ENCODE assay signal across 11 mouse cellular contexts in genomic region chr1:74034736-74035135, GRCm38 (mm10).
DNase-seq lines count a peak whose midpoint lies in the region; ATAC-seq and TF ChIP-seq lines count a peak whose summit lies in the region.
"Had no signal": no experiment of that assay in that cellular context is flagged by ENCODE, and none has a peak within 500 bp of the region (broad histone marks: within the 10 kb centered on the region; RNA-seq: fewer than 3 reads in every experiment).

No protein-coding gene starts in this region.

- no peak for TF ChIP-seq POLR2A in liver, adult 2 months (IDR thresholded peaks at IDR 0.05; ENCODE audit: extremely low read depth, insufficient read depth, low read length)

- no peak for DNase-seq in liver, adult 2 months (ENCODE audit: extremely low read depth, low read depth, low spot score)
- no peak for DNase-seq in liver, embryonic 11.5 days (ENCODE audit: low spot score)
- DNase-seq in limb, embryonic 10.5 days (ENCODE audit: low spot score), result no peak
- no peak for DNase-seq in ovary, postnatal 14 days (ENCODE audit: low spot score)
- no peak for DNase-seq in left cerebral cortex, adult 11 months (ENCODE audit: low spot score)
- DNase-seq: retina, postnatal 1 day had no signal

- peak overlapping the region; percentile 36; the same call in 1 of the 2 replicates for H3K9ac ChIP-seq in liver, adult 2 months (ENCODE audit: low read depth, low read length)
- no peak overlapping the region for H3K9ac ChIP-seq in liver, embryonic 11.5 days (ENCODE audit: low read depth, low read length)
- H3K9ac ChIP-seq in heart, embryonic 15.5 days, result peak overlapping the region; percentile 59
- no peak overlapping the region for H3K9ac ChIP-seq in stomach, embryonic 15.5 days
- no peak overlapping the region for H3K9ac ChIP-seq in forebrain, embryonic 16.5 days (replicated peaks; ENCODE audit: low read depth, low read length)
- H3K9ac ChIP-seq: forebrain, embryonic 13.5 days had no signal

- no peaks in the 10 kb centered on the region for H3K27me3 ChIP-seq in liver, adult 2 months (ENCODE audit: control insufficient read depth, insufficient read depth, low read length)
- H3K27me3 ChIP-seq in liver, embryonic 11.5 days (replicated peaks; ENCODE audit: control insufficient read depth, insufficient read depth, low read length), result peaks cover 22% of the 10 kb centered on the region
- no peaks in the 10 kb centered on the region for H3K27me3 ChIP-seq in heart, embryonic 15.5 days
- H3K27me3 ChIP-seq in limb, embryonic 10.5 days (ENCODE audit: low read depth, poor library complexity, severe bottlenecking), result no peaks in the 10 kb centered on the region
- no peaks in the 10 kb centered on the region for H3K27me3 ChIP-seq in stomach, embryonic 15.5 days (replicated peaks)
- H3K27me3 ChIP-seq in forebrain, embryonic 16.5 days (replicated peaks; ENCODE audit: control insufficient read depth, insufficient read depth, low read length), result no peaks in the 10 kb centered on the region

- peaks cover 79% of the 10 kb centered on the region for H3K79me2 ChIP-seq in liver, adult 2 months (ENCODE audit: control insufficient read depth, insufficient read depth, low read length)

- no peak overlapping the region for H3K4me2 ChIP-seq in liver, embryonic 11.5 days
- H3K4me2 ChIP-seq in heart, embryonic 15.5 days, result peak overlapping the region; percentile 75
- H3K4me2 ChIP-seq in stomach, embryonic 15.5 days, result peak overlapping the region; percentile 72
- H3K4me2 ChIP-seq in forebrain, embryonic 16.5 days (ENCODE audit: low read length), result no peak overlapping the region
- H3K4me2 ChIP-seq: forebrain, embryonic 13.5 days had no signal

- H3K4me1 ChIP-seq in liver, adult 2 months (ENCODE audit: control insufficient read depth, insufficient read depth, low read length), result peaks cover 43% of the 10 kb centered on the region
- H3K4me1 ChIP-seq in liver, embryonic 11.5 days (replicated peaks; ENCODE audit: control insufficient read depth, insufficient read depth, low read length), result peaks cover 31% of the 10 kb centered on the region
- peaks cover 100% of the 10 kb centered on the region for H3K4me1 ChIP-seq in heart, embryonic 15.5 days (replicated peaks)
- peaks cover 99% of the 10 kb centered on the region for H3K4me1 ChIP-seq in limb, embryonic 10.5 days
- peaks cover 42% of the 10 kb centered on the region for H3K4me1 ChIP-seq in stomach, embryonic 15.5 days
- peaks cover 22% of the 10 kb centered on the region for H3K4me1 ChIP-seq in forebrain, embryonic 16.5 days (replicated peaks; ENCODE audit: control insufficient read depth, insufficient read depth, low read length)

- H3K4me3 ChIP-seq in liver, adult 2 months (ENCODE audit: insufficient read depth, low read depth, low read length), result peak overlapping the region; percentile 95
- H3K4me3 ChIP-seq in liver, embryonic 11.5 days (ENCODE audit: low read depth, low read length), result no peak overlapping the region
- peak overlapping the region; percentile 56 for H3K4me3 ChIP-seq in heart, embryonic 15.5 days
- H3K4me3 ChIP-seq in limb, embryonic 10.5 days, result no peak overlapping the region
- no peak overlapping the region for H3K4me3 ChIP-seq in stomach, embryonic 15.5 days (replicated peaks)
- no peak overlapping the region for H3K4me3 ChIP-seq in forebrain, embryonic 16.5 days (replicated peaks; ENCODE audit: low read length)
- H3K4me3 ChIP-seq: forebrain, embryonic 13.5 days; midbrain, embryonic 10.5 days had no signal

- no peak for ATAC-seq in liver, embryonic 11.5 days (replicated peaks; ENCODE audit: low FRiP score)
- ATAC-seq in heart, embryonic 15.5 days (replicated peaks; ENCODE audit: insufficient number of reproducible peaks, insufficient read depth, low FRiP score, low read depth), result no peak
- no peak for ATAC-seq in stomach, embryonic 15.5 days (ENCODE audit: insufficient read depth, low FRiP score, low read depth)
- no peak for ATAC-seq in forebrain, embryonic 16.5 days
- ATAC-seq: forebrain, embryonic 13.5 days had no signal

- no peaks in the 10 kb centered on the region for H3K36me3 ChIP-seq in liver, adult 2 months (ENCODE audit: control insufficient read depth, insufficient read depth, low read length)
- no peaks in the 10 kb centered on the region for H3K36me3 ChIP-seq in liver, embryonic 11.5 days (ENCODE audit: control insufficient read depth, insufficient read depth, low read length)
- H3K36me3 ChIP-seq in heart, embryonic 15.5 days, result no peaks in the 10 kb centered on the region
- peaks cover 12% of the 10 kb centered on the region; the same call in 1 of the 2 replicates for H3K36me3 ChIP-seq in limb, embryonic 10.5 days
- H3K36me3 ChIP-seq in stomach, embryonic 15.5 days, result no peaks in the 10 kb centered on the region
- H3K36me3 ChIP-seq in forebrain, embryonic 16.5 days (ENCODE audit: control insufficient read depth, insufficient read depth), result no peaks in the 10 kb centered on the region
- H3K36me3 ChIP-seq: midbrain, embryonic 10.5 days had no signal

- no peak for TF ChIP-seq CTCF in liver, adult 2 months (IDR thresholded peaks at IDR 0.05; ENCODE audit: low read depth, low read length)

- H3K27ac ChIP-seq in liver, adult 2 months (replicated peaks; ENCODE audit: insufficient read depth, low read depth, low read length), result peak overlapping the region; percentile 25
- no peak overlapping the region for H3K27ac ChIP-seq in liver, embryonic 11.5 days (ENCODE audit: low read depth, low read length)
- H3K27ac ChIP-seq in heart, embryonic 15.5 days, result peak overlapping the region; percentile 93
- peak overlapping the region; percentile 81; the same call in 1 of the 2 replicates for H3K27ac ChIP-seq in limb, embryonic 10.5 days
- H3K27ac ChIP-seq in stomach, embryonic 15.5 days, result no peak overlapping the region
- H3K27ac ChIP-seq in forebrain, embryonic 16.5 days (ENCODE audit: low read length), result no peak overlapping the region
- H3K27ac ChIP-seq: forebrain, embryonic 13.5 days; midbrain, embryonic 10.5 days had no signal

- 65% methylated on average over 2 of the region's 2 CpGs for WGBS in liver, adult 2 months
- WGBS in liver, embryonic 11.5 days, result 60% methylated on average over 2 of the region's 2 CpGs
- 70% methylated on average over 2 of the region's 2 CpGs for WGBS in heart, embryonic 15.5 days
- WGBS in limb, embryonic 10.5 days, result 81% methylated on average over 2 of the region's 2 CpGs
- 63% methylated on average over 2 of the region's 2 CpGs for WGBS in stomach, embryonic 15.5 days
- 90% methylated on average over 2 of the region's 2 CpGs for WGBS in forebrain, embryonic 16.5 days

- H3K9me3 ChIP-seq in liver, embryonic 11.5 days (ENCODE audit: control insufficient read depth, low read length), result no peaks in the 10 kb centered on the region
- no peaks in the 10 kb centered on the region for H3K9me3 ChIP-seq in heart, embryonic 15.5 days (replicated peaks)
- H3K9me3 ChIP-seq in limb, embryonic 10.5 days (replicated peaks), result no peaks in the 10 kb centered on the region
- no peaks in the 10 kb centered on the region for H3K9me3 ChIP-seq in stomach, embryonic 15.5 days
- no peaks in the 10 kb centered on the region for H3K9me3 ChIP-seq in forebrain, embryonic 16.5 days (ENCODE audit: control insufficient read depth, low read length)
- H3K9me3 ChIP-seq: forebrain, embryonic 13.5 days; midbrain, embryonic 10.5 days had no signal

Comparison
In these comparisons a context has a peak if more than half of its experiments do, and no peak if none do; other contexts are left out.
1. H3K27ac ChIP-seq: peak in liver, adult 2 months (single experiment), heart, embryonic 15.5 days (single experiment) and limb, embryonic 10.5 days (single experiment); none in liver, embryonic 11.5 days (single experiment), stomach, embryonic 15.5 days (single experiment) and forebrain, embryonic 16.5 days (single experiment).
2. H3K4me3 ChIP-seq: peak in liver, adult 2 months (single experiment) and heart, embryonic 15.5 days (single experiment); none in liver, embryonic 11.5 days (single experiment), limb, embryonic 10.5 days (single experiment), stomach, embryonic 15.5 days (single experiment) and forebrain, embryonic 16.5 days (single experiment).
3. H3K9ac ChIP-seq: peak in liver, adult 2 months (single experiment) and heart, embryonic 15.5 days (single experiment); none in liver, embryonic 11.5 days (single experiment), stomach, embryonic 15.5 days (single experiment) and forebrain, embryonic 16.5 days (single experiment).
4. H3K4me2 ChIP-seq: peak in heart, embryonic 15.5 days (single experiment) and stomach, embryonic 15.5 days (single experiment); none in liver, embryonic 11.5 days (single experiment) and forebrain, embryonic 16.5 days (single experiment).